Mouse (Mus musculus) embryo, embryonic 11 days (tissue): ENCODE measurements around the gene Lcmt1.

ENCODE experiments used
- DNase-seq: peaks from one replicate; pipeline ENCODE4 v3.0.0-alpha.2; 2015

Gene Lcmt1

DNA sequence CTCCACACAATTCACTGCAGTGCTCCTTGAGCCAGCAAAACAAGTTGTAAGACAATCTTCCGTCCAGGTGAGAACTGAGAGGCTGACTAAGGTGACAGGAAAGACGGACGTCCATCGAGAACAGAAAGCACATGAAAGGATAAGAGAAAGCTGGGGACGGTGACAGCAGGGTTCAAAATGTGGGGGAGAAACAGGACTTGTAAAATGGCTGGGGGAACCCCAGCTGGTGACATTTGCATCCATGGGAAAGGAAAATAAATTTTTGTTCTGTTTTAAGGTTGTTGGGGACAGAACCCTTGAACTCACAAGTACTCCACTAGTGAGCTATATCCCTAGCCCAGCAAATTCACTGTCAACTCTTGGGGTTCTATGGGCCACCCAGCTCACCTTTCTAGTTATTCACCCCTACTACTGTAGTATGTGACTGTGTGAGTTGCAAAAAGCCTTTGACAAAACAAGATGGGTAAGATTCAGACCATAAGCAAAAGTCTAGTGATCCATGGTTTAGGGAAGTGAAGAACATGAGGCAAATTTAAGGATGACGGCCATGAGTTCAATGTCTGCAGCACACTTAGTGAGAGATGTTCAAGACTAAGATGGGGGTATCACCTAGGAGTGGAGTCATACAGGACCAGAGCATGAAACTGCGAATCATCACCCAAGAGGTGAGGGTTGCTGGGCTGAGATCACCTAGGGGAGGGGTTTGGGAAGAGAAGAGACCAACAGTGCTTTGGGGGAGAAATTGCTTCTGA is 8.2 kb upstream of the Lcmt1 start:
- DNase-seq, result no peak

DNA sequence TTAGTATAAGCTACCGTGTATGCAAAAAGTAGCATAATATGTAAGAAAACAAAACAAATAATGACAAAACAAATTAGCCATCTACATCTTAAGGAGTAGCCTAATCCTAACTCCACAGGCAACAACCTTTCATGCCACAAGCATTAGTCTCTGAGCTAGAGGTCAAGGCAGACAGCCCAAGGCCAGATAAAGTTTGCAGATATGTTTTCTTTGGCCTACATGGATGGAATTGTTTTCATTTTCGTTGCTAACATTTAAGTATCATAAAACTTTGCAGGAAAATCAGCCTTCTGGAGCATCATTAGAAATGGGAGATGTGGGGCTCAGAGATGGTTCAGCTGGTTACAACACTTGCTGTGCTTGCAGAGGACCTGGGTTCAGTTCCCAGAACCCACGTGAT is 6.8 kb upstream of the Lcmt1 start:
- no peak for DNase-seq

DNA sequence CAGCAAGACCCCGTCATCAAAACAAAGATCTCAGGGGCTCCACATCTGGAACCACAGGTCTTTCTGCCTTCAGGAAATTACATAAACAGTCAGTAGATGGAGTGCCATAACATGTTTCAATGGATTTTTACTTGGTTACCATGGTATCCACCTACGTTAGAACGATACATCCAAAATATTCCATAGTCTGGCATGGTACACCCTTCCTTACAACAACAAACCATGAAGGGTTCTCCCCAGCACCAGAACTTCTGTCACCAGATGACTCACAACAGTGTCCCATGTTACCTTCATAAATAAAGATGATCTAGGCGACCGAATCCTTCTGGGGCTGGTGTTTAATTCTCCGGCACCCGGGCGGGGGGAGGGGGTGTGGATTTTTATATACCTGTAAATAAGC is 5.6 kb upstream of the Lcmt1 start:
- DNase-seq, result no peak

DNA sequence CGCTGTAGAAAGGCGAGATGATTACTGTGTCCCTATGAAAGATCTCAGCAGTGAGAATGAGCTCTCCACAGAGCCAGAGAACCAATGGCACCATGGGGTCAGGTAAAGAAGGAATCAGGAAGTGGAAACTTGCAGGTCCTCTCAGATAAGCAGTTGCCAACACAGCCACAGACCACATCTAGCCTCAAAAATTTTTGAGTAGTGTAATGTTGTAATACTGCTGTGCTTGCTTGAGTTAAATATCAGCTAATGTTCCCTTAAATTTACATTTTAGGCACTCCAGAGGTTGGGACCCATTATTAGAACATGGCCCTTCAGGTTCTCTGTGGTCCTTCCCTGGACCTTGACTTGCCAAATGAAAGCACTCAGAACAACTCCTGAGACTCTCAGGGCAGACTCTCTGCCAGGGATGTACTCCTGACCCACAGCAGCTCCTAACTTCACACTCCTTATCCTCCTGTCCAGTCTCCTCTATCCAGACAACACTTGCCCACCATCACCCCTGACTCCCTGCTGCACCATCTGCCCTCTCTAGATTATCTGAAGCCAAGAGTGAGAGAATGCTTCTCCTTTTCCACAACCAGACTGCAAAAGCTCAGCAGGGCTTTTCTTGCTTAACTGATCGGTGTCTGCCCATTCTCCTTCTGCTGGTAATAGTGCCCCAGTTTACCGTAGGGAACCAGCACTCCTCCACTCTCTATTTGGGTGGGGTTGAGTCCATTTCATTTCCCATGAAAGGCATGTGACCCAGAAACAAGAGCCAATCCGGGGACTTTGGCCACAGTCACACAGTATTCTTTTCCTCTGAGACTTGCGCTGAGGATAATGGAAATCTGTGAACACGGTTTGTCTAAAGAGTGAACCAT is 3.5 kb upstream of the Lcmt1 start:
- DNase-seq, result no peak

DNA sequence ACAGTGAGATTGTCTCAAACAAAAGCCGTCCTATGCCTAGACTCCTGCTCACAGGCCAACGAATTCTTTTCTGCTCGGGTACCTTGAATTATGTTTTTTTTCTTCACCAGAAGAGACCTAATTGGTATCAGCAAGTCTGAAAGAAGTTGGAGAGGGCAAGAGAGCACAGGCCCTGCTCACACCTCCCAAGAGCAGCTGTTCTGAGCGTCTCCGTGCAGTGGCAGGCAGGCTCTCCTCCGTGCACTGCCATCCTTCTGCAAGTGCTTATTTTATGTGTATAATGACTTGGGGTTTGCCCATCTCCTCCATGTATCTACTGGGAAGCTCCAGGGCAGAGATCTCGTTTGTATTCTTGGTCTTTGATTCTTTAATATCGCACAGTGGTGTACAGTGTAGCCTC is 2.8 kb upstream of the Lcmt1 start:
- no peak for DNase-seq

DNA sequence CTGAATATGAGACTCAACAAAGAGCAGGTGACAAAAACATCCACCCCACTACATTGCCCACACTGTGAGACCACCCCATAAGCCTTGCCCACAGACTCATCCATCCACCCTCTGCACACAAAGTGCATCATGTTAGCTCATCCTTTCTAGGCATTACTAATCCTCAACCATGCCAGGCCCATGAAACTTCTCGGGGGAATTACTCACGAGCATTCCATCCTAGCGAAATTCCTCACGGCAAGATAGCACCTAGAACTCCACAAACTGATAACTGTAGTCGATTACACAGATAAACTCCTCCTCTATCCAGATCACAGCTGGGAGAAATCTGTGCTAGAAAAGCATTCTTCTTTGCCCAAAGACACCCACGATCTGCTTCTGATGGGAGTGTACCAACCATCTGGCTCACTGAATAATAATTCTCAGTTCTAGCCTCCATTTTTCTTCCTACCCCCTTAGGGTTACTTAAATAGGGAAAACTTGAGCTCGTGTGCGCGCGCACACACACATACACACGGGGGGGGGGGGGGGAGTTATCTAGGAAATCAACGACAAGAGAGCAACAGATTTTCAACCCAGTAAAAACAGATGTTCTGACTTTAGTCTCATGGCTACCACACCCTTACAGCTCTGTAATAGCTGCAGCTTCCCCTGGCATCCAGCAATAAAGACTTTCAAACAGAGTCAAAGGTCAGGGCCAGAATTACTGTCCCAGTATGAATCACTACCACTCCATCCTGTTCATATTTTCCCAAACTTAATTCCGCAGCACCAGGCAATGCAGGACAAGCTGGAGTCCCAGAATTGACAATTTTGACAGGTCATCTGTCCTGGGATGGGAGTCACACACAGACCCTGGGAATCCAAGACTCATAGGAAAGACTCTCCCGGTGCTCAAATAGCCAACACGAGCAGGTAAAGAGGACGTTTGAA is 2.1 kb upstream of the Lcmt1 start:
- DNase-seq, result no peak

DNA sequence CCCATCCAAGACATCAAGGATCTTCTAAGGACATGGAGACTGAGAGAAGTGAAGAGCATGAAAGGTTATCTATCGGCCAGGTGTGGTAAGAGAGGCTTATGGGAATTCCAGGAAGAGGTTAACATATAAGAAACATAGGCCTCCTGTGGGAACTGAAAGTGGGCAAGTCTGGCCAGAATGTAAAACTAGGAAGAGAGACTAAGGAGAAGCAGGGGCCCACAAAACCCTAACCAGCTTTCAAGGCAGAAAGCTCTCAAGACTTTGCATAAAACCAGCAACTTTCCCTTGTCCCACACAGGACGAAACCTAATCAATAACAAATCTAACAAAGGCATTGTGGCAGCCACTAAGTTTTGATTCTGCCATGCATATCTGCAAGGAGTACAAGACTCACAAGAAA is 1.4 kb upstream of the Lcmt1 start:
- DNase-seq, result no peak

DNA sequence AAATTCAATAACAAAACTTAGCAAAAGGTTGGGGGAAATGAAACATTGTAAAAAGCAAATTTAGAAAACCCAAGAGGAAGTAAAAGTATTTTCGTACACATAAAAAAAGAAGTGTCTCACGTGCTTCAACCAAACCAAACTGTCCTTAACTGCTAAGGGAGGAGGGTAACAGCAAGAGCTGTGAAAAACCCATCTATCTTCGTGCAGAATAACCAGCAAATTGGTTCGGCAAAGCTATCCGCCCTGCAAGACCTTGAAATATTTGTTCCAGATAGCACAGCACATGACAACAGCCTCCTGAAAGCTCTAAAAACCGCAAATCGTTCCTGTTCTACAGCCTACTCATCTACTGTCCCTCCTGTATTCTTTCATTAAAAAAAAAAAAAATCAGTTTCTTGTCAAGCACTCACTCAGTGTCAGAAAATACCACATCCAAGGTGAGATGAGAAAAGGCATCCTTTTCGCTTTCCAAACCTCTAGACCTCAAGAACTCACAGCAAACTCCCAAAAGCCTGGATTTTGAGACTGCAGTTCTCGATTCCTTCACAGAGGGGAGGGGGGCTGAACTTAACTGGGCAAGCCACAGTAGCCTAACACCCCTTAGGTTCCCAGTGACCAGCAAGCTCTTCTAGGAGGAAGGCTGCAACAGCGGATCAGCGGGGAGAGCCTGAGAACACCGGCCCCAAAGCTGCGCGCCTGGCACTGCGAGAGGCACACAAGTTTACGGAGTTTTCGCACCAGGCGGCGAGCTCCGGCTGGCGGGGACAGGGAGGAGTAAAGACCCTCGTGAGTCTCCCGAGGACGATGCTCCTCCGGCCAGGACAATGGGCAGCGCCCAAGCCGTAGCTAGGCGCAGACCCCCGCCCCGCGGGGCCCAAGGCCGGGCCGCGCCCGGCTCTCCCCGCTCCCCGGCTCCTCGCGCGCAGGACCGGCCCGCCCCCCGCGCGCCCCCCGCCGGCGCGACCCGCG is 522 bp upstream of the Lcmt1 start:
- DNase-seq, result no peak

DNA sequence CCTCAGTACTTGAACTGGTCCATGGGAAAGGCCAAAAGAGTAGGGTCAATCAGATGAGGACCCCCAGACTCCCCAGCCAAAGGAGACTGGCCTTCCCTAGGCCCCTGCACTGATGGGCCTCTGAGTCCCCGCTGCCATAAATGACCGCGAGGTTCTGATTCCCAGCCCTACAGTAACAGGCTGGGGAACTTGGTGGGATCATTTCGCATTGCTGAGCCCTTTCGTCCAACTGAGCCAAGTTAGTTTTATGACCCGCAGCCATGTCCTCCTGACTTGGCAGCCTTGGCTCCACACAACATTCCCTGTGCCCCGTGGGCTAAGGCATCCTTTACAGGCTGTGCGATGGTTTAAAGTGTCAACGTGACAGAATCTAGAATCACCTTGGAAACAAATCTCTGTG is 1.1 kb downstream of the Lcmt1 start:
- no peak for DNase-seq

DNA sequence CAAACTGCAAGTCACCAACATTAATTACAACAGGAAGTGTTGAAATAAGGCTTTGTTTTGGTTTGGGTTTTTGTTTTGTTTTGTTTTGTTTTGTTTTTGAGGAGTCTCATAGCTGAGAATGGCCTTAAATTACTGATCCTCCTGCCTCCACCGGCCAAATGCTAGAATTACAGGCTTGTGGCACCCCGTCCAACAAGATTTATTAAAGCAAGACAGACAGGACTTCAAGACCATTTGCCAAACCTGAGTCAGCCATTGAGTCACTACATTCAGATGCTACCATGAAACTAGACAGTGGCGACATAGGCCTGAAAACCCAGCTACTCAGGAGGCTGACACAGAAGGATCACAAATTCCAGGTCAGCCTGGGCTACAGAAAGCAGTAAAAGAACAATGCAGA is 1.9 kb downstream of the Lcmt1 start:
- DNase-seq, result peak; percentile 12

DNA sequence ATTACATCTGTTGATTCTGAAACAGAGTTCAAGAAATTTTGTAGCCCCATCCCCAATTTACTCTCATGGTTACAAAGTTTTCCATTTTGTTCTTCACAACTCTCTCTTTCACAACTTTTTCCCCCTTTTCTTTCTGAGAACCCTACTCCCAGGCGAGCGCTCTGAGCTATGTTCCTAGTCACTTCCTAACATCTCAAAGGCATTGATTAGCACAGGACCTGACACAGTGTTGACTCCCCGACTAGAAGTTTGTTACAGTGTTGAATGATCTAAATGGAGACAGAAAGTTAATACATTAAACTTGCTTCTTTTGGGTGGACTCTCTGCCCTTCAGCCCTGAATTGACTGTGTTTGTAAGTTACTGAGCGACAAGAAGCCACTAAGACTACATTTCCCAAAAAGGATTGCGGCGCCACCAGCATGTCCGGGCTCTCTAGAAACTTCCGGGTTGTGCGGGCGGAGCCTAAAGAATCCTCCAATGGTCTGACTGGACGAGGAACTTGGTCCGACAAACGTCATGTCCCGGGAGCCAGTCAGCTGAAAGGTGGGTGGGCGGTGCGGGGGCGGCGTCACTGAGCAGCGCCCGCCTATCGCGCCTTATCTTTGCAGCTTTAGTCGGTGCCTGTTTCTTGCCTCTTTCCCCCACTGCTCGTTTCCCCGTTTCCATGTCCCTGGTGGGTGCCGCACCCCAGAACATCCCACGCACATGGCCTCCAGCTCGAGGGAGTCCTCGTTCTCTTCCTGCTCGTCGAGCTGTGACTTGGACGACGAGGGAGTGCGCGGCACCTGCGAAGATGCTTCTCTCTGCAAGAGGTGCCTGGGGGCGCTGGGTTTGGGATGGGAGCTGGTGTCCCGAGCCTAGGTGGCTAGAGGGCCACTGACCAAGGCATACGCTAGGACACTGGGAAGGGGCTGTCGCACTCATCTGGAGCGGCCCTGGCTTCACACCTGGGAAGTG is 8.1 kb downstream of the Lcmt1 start:
- DNase-seq, result peak; percentile 97

DNA sequence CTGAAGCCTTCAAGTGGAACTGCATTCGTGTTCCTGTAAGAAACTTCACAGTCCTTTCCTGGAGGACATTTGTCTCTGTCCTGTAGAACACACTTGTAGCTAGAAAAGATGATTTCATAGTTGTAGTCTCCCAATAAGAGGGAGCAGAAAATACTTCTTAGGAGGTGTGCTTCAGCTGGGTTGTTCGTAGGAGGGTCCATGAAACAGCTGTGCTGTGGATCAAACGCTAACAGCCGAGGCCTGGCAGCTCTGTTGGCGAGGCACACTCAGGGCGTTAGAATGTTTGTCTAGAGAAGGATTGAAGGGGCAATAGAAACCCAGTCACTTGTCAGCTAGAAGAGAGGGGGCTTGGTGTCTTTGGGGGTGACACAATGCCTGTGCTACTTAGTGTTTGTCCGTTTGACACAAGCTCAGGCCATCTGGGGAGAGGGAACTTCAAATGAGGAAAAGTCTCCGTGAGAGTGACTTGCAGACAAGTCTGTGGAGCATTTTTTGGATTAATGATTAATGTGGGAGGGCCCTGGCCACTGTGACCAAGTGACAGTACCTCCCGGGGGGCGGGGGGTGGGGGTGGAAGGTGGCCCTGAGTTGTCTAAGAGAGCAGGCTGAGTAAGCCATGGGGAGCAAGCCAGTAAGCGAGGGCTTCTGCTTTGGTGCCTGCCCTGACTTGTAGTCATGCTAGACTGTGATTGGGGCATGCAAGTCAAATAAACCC is 16.3 kb downstream of the Lcmt1 start:
- no peak for DNase-seq

DNA sequence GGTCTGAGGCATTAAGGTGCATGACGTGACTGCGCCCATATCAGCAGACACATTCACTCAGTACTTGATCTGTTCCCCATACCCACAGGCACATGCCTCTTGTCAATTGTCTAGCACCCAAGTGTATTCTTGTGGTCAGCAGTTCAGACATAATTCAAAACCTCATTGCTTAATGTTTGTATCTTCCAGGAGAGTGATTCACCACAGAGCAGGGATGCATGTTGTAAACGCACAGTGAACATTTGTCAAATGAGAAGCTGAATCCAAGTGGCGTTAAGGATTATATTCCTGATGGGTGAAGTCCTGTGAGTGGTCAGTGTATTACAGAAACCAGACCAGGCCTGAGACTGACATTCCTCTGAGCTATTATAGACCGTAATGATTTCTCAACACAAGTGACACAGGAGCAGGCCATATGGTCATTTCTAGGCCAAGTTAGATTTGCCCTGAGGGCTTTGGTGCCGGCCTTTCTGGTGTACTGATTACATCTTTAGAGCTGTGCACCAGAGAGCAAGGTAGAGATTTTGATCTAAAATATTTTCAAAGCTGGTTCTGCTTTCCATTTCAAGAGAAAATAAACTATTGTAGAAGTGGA is 20.2 kb downstream of the Lcmt1 start:
- DNase-seq, result no peak

DNA sequence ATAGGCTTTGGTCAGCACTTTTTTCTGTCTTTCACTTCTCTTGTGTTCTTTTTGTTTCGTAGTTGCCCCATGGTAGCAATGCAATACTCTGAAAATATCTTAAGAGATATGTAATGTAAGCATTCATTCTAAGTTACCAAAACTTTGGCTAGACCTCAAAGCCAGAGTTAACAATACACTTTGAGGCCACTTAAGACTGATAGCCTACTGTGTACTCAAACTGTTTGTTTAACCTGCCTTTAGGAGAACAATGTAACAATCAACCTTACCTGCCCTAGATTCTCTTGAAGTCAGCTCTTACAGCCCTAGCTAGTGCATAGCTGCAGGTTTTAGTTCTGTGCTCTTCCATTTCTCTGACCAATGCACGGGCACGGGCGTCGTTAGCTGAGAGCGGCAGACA is 24.7 kb downstream of the Lcmt1 start:
- no peak for DNase-seq

DNA sequence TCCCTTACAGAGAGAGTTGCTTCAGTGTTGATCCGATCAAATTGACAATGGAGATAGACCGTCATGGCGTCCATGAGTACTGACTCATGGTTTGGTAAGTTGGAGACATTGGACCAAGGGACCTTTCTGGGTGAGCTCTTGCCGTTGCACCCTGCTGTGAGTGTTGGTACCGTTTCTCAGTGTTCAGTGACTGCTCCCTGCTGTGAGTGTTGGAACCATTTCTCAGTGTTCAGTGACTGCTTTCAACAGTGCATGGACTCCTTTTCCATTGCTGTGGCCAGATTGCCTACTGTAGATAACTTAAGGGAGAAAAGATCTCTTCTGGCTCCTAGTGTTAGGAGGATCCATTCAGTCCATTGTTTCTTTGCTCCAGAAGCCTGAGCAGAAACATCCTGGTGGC is 27.3 kb downstream of the Lcmt1 start:
- DNase-seq, result no peak

DNA sequence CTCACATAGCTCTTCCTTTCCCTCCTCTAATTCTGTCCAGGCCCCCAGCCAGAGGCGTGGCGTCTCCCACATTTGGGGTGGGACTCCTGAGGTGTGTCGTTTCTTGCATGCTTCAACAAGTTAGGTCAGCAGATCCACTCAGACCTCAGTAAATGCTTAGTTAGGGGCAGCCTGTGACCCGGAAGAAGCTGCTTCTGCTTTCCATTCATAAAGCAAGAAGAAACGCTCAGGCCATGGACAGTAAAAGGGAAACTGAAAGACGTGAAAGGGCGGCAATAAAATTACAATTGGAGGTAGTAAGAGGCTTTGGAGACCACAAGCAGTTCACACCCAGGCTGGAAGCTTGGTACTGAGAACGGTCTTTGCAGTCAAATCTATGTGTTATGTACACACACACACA is 27.8 kb downstream of the Lcmt1 start:
- DNase-seq, result no peak

DNA sequence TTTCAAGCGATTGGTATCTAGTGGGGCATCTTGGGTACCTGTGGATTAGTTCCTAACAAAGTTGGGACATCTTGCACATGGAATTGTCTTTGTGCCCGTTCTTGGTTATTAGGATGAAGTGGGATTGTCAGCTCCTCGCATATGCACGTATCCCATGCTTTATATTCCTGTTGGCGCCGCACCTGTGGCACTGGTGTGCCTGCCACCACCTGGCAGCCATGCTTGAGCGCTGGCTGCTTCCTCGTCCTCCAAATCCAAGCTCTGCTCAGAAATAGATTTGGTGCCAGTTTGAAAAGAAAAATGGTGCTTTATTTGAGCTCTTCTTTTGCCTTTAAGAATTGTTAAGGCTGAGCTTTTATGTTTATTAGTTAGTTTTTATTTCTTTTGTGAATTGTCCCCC is 28.3 kb downstream of the Lcmt1 start:
- DNase-seq, result no peak

DNA sequence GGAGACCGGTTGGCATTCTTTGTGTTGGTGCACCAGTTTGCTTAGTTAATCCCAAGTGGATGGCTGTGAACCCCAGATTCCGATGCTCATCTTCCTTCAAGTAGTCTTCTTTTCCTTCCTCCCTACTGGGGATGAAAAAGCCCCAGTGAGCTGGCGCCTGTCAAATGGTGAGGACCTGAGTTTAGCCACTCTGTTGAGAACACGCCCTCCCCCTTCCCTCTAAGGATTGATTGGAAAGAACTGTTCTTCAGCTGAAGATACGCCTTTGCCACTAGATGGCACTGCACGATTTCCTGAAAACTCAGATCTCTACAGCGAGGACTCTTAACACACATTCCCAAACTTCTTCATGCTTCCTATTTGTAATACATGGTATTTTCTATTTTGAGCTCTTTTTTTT is 29.2 kb downstream of the Lcmt1 start:
- peak; percentile 87 for DNase-seq

DNA sequence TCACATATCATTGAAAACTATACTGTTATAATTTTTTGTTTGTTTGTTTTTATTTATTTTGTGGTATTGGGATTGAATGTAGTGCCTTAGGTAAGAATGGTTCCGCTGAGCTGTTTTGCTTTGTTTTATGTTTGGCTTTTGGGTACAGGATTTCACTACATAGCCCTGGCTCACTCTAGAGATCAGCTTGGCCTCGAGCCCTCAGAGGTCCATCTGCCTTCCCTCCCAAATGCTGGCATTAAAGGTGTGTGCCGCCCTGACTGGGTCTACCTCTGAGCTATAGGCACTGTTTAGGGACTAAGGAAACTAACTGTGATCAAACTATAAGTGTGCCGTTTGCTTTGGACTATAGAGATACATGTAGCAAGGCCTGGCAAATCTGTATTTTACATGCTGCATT is 29.7 kb downstream of the Lcmt1 start:
- DNase-seq, result no peak

DNA sequence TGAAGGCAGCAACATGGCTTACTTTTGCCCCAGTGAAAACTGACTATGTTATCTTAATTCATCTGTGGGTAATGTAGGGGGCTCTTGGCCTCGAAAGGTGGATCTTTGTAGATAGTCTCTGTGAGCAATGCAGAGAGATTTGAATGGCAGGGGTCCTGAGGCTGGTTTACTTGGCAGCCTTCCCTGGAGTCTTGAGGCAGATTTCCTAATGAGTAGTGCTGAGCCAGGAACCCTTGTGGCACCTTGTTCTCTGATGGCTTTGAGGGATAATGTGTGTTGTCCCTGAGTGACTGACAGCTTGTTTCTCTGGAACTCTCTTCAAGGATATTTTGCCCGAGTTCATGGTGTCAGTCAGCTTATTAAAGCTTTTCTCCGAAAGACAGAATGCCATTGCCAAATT is 31.5 kb downstream of the Lcmt1 start:
- no peak for DNase-seq
